In the genomic region with DNA sequence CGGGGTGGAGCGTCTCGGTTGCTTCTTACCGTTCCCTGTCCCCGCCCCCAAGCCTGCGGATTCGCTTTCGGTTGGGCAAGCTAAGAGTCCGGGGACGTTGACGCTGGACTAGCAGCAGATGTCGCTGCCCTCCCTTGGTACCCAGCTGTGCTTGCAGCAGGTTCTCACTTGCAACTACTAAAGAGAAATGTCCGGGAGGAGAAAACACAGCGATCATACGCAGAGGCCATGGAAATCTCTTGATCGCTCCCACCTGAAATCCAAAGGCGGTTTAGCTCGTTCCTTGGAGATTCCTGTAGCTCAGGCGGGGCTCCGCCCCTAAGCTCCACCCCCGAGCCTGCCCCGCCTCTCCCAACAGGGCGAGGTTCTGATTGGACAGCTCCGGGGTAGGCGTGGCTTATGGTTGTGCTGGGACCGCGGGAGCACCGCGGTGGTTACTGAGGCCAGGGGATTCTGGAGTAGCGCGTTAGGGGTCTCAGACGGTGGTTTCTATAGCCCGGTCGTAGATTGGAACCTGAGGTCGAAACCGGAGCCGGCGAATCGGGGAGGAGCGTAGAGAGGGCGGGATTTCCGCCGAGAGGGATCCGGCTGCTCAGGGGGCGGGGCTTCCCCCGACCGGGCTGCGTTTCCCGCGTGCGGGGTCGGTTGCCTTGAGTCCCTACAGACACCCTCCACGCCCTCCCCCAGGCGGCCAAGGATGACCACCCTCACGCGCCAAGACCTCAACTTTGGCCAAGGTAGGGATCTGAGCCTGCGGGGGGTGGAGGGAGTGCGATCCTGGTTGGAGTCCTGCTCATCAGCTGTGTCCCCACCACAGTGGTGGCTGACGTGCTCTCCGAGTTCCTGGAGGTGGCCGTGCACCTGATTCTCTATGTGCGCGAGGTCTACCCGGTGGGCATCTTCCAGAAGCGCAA, we compare ENCODE assay signal across 8 mouse cellular contexts. TPM values are rescaled to one million over a fixed set of nuclear protein-coding genes. Genes with fewer than 3 reads are reported as not detected.
DNase-seq lines count a peak whose midpoint lies in the region; ATAC-seq lines count a peak whose summit lies in the region.

No protein-coding gene starts in this region.

- H3K4me2 ChIP-seq in hindbrain, embryonic 11.5 days (replicated peaks; ENCODE audit: low read depth, low read length): peak overlapping the region; percentile 69

- H3K27me3 ChIP-seq in hindbrain, embryonic 11.5 days (ENCODE audit: control insufficient read depth, insufficient read depth, low read length): peaks cover 7% of the 10 kb centered on the region; the same call in 1 of the 2 replicates

- DNase-seq in MN1 (ENCODE audit: low spot score): peak; percentile 95
- DNase-seq in cerebellum, adult 9-10 months: peak; percentile 97
- DNase-seq in frontal cortex, adult 2 months (ENCODE audit: extremely low spot score in 1 of 2, low spot score in 1 of 2): peak; percentile 85 to 92
- DNase-seq in hindbrain, embryonic 11.5 days (ENCODE audit: low spot score): peak; percentile 96
- DNase-seq in layer of hippocampus, postnatal 10 days (ENCODE audit: low spot score in 2 of 2): peak; percentile 96 to 97
- DNase-seq in lung, postnatal 10 days: peak; percentile 96
- DNase-seq in ovary, postnatal 36 days (ENCODE audit: low spot score): peak; percentile 90
- peak; percentile 94 for DNase-seq in thymus, postnatal 25 days

- H3K4me1 ChIP-seq in hindbrain, embryonic 11.5 days (replicated peaks; ENCODE audit: control insufficient read depth, insufficient read depth, low read length): peaks cover 7% of the 10 kb centered on the region; the same call in 1 of the 2 replicates

- no peaks in the 10 kb centered on the region for H3K9me3 ChIP-seq in hindbrain, embryonic 11.5 days (ENCODE audit: control insufficient read depth, low read length)

- H3K9ac ChIP-seq in hindbrain, embryonic 11.5 days (ENCODE audit: low read depth, low read length): peak overlapping the region; percentile 73

- under 1% methylated on average over 65 of the region's 65 CpGs for WGBS in hindbrain, embryonic 11.5 days

- H3K36me3 ChIP-seq in hindbrain, embryonic 11.5 days (ENCODE audit: control insufficient read depth, insufficient read depth, low read length): no peaks in the 10 kb centered on the region

- peak; percentile 95 for ATAC-seq in hindbrain, embryonic 11.5 days (ENCODE audit: low FRiP score)

- H3K27ac ChIP-seq in hindbrain, embryonic 11.5 days (ENCODE audit: low read depth, low read length): peak overlapping the region; percentile 87

- H3K4me3 ChIP-seq in hindbrain, embryonic 11.5 days (ENCODE audit: low read depth, low read length): peak overlapping the region; percentile 56

RNA-seq across cellular contexts. Expression of a gene that starts 9.9 kb away (rescaled TPM):
- polyA plus RNA-seq in frontal cortex, adult 2 months (2012; rRNA removed): 0.97 and 1.2 TPM in 2 replicates
- polyA plus RNA-seq in hindbrain, embryonic 11.5 days (2014; fragmentation: Nextera tagmentation; extraction: Ambion mirVana): 12.8 and 13.8 TPM in 2 replicates
- 10 to 100 TPM in 1 of 2 experiments, 1 to 10 TPM in 1; 9.9 to 10.8 TPM for total RNA-seq in layer of hippocampus, postnatal 10 days (2021)

RNA-seq across cellular contexts. Expression of a gene that starts 10.2 kb away (rescaled TPM):
- 24.8 and 27.8 TPM in 2 replicates for polyA plus RNA-seq in frontal cortex, adult 2 months (2012; rRNA removed)
- 82.5 and 88.2 TPM in 2 replicates for polyA plus RNA-seq in hindbrain, embryonic 11.5 days (2014; fragmentation: Nextera tagmentation; extraction: Ambion mirVana)
- total RNA-seq in layer of hippocampus, postnatal 10 days (2021): 10 to 100 TPM; 24.1 to 26.5 TPM

RNA-seq across cellular contexts. Expression of a gene that starts 11.6 kb away (rescaled TPM):
- polyA plus RNA-seq in frontal cortex, adult 2 months (2012; rRNA removed): 33.9 and 40.0 TPM in 2 replicates
- polyA plus RNA-seq in hindbrain, embryonic 11.5 days (2014; fragmentation: Nextera tagmentation; extraction: Ambion mirVana): 14.6 and 15.5 TPM in 2 replicates
- total RNA-seq in layer of hippocampus, postnatal 10 days (2021): 10 to 100 TPM; 22.6 to 26.3 TPM

RNA-seq across cellular contexts. Expression of a gene that starts 19.9 kb away (rescaled TPM):
- polyA plus RNA-seq in frontal cortex, adult 2 months (2012; rRNA removed): 206 and 213 TPM in 2 replicates
- polyA plus RNA-seq in hindbrain, embryonic 11.5 days (2014; fragmentation: Nextera tagmentation; extraction: Ambion mirVana): 82.2 and 82.5 TPM in 2 replicates
- total RNA-seq in layer of hippocampus, postnatal 10 days (2021): 10 to 100 TPM; 86.6 to 87.7 TPM

RNA-seq across cellular contexts. Expression of a gene that starts 20.1 kb away (rescaled TPM):
- polyA plus RNA-seq in frontal cortex, adult 2 months (2012; rRNA removed): 105 and 116 TPM in 2 replicates
- polyA plus RNA-seq in hindbrain, embryonic 11.5 days (2014; fragmentation: Nextera tagmentation; extraction: Ambion mirVana): 3.0 and 3.2 TPM in 2 replicates
- 10 to 100 TPM; 45.9 to 49.7 TPM for total RNA-seq in layer of hippocampus, postnatal 10 days (2021)

Comparison
In these comparisons a context has a peak if more than half of its experiments do, and no peak if none do; other contexts are left out.
1. Peak in every context shown above with its lines: DNase-seq, ATAC-seq, H3K4me3 ChIP-seq and H3K27ac ChIP-seq.